Mouse (Mus musculus) 3T3-L1 (cell line): ENCODE measurements around the gene Hemgn.
A peak's percentile ranks its signal among the peaks of the same experiment; 100 is the strongest.

Experiments
- DNase-seq: peaks from one replicate; pipeline ENCODE4 v3.0.0-alpha.2; 2015; ENCODE audit warnings: low read depth, low spot score

The Hemgn gene

DNA sequence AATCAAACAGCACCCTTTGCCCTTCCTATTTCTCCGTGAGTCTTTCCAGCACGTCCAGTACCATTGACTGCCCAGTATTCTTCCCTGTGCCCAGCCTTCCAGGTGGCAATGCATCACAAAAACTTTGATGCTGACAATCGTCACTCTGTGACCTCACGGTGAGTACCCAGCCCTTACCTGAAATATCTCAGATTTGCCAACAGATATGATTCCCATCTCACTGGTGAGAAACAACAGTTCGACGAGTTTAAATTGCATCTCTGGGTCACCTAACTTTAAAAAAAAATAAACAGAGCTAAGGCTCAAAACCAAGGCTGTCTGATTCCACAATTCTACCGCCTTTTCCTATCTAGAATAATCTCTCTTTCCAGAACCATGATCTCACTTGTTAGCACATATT is at the start of gene Hemgn:
Hemgn (minus strand) TSS at position 101 of the 400 bp plus-strand sequence.
- DNase-seq, result no peak

DNA sequence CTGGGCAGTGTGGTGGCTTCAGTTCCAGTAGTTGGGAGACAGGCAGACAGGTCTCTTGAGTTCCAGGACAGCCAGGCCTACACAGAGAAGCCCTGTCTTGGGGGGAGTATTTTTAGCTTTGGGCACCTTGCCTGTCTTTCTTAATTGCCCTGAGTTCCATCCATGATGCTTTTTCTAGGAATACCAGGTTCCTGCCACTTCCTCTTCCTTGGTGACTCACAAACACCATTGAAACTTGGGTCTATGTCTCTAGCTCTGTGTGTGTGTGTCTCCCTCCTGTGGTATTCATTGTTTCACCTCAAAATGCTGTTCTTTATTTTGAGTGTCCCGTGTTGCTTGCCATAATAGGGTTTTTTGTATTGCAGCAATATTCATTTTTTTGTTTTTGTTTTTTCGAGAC is 45.1 kb upstream of the Hemgn start:
- DNase-seq, result peak; percentile 38

DNA sequence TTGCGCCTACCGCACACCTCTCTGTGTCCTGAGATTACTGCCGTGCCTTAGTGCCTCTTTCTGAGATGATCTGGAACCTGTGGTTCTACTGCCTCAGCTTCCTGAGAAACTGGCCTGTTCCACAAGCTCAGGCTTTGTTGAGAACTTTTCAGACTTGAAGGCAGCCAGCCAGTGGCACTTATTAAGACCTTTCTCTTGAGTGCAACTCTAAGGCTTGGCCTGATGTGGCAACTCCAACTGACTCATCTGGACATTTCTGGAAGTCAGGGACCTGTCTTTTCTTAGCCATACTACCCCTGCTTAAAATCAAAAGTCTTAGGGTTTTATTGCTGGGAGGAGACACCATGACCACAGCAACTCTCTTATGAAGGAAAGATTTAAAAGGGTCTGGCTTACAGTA is 43.9 kb upstream of the Hemgn start:
- peak; percentile 45 for DNase-seq

DNA sequence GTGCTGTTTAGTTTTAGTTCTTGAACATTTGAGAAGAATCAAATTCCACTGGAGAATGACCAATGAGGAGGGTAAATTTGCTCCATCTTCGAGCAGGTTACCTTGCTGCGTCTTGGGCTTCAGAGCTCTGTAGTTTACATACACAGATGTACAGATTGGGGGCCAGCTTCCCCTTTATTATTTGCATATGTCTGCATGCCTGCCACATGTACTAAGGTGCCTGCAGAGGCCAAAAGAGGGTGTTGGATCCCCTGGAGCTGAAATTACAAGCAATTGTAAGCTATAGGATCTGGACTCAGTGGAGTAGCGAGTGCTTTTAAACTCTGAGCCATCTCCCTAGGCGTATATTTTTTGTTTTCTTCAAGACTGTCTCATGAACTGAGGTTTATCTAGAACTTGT is 43.5 kb upstream of the Hemgn start:
- no peak for DNase-seq

DNA sequence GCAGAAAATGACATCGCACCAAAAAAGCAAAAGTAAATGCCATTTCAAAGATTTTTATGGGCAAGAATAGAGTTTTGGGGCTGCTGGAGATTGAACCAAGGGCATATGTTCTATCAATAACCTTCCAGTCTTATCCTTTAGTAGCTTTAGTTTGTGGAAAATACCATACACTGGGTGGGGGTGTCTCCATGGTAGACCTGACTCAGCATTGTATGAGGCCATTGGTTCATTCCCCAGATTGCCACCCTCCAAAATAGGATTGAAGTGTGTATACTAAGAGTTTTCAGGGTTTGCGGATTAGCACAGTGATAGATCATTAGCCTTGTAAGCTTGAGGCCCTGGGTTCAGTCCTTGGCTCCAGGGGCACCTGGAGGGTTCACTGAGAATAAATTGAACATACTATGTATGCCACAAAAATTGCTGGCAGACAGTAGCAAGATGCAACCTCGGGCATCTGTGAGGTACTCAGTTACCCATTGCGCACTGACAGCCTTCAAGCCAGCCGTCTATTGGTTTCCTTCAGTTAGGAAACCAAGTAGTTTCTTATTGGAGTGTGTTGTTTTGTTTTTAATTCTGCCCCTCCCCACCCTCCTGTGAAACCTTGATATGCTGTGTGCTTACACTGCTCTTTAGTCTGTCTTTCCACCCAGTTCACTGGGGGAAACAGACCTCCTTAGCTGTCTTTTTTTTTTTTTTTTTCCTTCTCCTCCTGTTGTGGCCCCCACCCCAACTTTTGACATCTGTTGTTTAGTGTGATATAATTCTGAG is 41.0 kb upstream of the Hemgn start:
- no peak for DNase-seq

DNA sequence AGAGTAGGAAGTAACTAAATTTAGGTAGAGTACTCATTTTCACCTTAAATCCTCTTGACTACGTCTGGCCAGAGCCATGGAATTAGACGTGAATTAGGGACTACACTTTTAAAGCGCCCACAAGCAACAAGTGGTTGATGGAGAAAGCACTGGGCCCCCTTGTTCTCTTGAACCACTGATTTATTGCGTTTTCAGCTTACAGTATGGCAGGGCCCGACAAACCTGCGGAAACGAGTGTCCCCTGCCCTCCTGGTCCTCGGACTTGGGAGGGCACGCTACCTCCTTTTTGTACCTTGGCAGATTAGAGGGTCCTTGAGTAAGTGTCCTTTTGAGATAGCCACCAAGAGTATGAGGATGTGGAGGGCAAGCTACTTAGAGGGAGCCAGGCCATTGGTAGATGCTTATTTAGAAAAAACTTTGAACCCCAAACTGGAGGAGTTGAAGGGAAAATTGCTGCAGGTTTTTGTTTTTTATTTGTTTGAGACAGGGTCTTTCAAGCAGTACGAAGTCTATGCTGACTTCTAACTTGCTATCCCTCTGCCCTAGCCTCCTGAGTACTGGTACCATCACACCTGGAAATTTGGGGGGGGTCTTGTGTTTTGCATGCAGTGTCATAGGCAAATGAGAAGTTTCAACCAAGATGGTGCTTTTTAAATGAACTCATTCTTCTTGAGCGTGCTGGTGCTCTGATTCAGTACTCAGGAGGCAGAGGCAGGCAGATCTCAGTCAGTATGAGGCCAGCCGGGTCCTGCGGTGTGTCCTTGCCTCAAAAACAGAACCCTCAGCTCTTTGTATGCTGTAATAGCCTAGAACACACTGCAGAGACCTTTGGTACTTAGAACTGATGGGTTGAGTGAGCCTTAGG is 39.8 kb upstream of the Hemgn start:
- no peak for DNase-seq

DNA sequence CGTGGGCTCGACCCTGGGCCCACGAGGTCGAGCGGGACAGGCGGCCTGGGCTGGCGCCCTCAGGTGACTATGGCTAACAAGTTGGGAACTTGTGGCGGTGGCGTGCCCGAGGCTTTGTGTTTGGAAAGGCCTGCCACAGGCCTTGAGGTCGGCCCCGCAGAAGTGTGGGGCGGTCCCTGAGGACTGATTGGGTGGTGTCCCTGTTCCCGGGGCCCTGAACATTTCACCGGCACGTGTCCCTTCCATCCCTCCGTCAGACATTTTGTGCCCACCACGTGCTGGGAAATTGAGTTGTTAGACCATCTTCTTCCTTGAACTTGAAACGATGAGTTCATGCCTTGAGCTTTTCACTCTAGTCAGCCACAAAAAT is 39.2 kb upstream of the Hemgn start:
- peak; percentile 76 for DNase-seq

DNA sequence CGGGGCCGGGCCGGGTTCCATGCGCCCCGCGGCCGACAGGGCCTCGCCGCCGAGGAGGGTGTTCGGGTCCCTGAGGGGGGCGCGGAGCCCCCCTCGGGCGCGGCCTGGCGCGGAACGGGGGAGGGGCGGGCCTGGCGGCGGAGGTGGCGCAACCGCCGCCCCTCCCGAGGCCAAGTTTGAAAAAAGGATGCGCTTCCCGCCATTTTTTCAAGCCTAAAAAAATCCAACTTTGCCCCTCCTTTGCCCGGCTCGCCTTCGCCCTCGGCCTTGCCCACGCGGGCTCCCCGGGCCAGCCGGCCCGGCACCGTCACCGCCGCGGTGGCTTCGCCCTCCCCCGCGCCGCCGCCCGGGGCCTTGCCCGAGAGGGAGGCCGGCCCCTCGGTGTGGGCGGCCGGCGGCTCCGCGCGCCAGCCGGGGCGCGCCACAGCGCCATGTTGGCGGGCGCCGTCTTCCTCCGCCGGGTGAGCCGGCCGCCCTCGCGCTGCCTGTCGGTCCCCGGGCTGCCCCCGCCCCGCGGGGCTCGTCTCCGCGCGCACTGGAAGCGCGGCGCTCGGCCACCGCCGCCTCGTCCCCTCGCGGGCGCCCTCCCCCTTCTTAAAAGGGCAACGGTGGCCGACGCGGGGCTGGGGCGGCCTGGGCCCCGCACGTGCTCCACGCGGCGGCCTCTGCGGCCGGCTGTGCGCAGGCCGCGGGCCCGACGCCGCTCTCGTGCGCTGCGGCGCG is 38.6 kb upstream of the Hemgn start:
- DNase-seq, result peak; percentile 54

DNA sequence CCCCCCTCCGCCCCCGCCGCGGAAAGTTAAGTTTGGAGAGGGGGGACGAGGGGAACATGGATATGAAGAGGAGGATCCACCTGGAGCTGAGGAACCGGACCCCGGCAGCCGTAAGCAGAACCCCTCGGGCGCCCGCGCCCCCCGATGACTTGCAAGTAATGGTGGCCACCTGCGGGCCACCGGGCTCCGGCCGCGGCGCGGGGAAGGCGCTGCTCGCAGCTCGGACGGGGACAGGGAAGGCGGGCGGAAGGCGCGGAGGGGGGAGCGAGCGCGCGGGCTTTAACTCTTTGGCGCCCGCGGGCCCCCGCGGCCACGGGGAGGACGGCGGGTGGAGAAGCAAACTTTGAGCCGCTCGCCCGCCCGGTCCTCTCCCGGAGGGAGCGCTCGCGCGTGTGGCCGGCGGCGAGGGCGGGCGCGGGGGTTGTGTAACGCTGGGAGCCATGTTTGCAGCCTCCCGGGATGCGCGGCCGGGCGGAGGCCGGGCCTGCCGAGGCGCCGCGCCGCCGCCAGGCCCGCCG is 38.0 kb upstream of the Hemgn start:
- DNase-seq, result no peak

DNA sequence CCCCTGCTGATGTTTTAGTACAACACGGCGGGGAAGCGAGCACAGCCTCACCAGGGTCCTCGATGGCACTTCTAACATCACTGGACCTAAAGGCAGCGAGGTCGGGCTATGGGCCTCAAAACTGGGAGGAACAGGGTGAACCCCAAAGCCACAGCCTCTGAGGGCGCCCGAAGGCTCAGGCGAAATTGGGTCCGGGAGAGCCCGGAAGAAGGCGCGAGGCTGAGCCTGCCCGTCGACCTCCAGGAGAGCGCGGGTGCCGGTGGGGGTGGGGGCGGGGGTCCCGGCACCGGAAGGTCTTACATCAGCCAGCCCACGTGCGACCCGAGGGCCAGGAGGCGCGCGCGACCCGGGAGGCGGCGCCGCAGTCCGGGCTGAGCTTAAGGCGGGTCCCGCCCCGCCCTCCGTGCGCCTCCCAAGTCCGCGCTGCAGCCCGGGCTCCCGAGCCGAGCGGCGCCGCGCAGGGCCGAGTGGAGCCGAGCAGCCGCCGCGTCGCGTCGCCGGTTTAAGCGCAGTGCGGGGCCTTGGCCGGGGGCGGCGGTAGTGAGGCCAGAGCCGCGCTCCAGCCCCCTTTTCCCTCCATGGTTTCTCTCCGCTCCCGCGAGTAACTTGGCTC is 37.3 kb upstream of the Hemgn start, which contains the start of gene Anp32b:
Anp32b (plus strand) TSS at position 384 of the 613 bp plus-strand sequence.
- peak; percentile 78 for DNase-seq

DNA sequence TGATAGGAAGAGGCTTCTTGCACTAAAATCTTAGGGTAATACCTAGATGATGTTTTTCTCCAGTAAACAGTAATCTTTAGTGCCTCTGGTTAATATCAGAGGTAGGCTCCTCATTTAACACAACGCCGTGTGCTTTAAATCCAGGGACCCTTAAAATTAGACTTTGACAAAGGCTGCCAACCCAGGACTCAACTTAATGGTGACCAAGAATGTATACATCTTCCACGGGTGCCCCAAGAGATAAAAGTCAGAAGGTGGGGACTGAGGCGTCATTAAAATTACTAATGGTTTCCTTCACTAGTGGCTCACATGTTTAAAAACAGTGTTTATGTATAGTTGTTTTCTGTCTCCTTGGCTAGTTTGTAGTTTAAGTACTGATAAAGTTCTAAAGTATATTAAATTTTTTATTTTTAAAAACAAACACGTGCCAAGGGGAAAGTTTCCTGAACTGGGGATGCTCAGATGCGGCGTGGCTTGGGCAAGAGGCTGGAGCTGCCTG is 36.8 kb upstream of the Hemgn start:
- no peak for DNase-seq

DNA sequence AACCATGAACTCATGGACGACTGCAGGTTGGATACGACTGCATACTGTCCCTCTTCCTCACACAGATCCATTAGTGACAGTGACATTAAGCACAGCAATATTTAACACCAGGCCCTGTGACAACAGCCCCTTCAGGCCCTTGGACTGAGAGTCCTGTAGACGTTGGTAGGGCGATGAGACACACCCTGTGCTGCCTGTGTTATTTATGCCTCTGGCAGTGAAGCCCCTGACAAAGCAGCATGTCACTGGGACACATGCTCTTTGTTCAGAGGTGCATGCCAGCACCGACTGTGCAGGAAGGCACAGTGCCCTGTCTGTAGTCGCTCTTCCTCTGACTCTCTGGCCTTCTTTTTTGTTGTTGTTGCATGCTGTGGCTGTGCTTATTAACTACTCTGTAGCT is 35.6 kb upstream of the Hemgn start:
- no peak for DNase-seq

DNA sequence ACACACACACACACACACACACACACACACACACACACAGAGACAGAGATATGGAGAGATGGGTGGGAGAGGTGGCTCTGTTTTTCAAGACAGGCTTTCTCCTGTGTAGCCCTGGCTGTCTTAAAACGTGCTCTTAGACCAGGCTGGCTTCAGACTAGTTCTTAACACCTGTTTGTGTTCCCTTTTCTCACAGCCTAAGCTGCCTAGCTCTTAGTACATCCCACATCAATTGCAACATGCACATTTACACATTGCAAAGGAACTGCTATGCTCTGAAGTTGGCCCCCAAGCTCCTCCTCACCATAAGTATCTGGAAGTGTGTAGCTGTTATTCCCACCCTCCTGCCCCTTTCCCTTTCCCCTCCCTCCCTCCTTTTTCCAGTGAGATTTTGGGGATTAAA is 34.2 kb upstream of the Hemgn start:
- no peak for DNase-seq

DNA sequence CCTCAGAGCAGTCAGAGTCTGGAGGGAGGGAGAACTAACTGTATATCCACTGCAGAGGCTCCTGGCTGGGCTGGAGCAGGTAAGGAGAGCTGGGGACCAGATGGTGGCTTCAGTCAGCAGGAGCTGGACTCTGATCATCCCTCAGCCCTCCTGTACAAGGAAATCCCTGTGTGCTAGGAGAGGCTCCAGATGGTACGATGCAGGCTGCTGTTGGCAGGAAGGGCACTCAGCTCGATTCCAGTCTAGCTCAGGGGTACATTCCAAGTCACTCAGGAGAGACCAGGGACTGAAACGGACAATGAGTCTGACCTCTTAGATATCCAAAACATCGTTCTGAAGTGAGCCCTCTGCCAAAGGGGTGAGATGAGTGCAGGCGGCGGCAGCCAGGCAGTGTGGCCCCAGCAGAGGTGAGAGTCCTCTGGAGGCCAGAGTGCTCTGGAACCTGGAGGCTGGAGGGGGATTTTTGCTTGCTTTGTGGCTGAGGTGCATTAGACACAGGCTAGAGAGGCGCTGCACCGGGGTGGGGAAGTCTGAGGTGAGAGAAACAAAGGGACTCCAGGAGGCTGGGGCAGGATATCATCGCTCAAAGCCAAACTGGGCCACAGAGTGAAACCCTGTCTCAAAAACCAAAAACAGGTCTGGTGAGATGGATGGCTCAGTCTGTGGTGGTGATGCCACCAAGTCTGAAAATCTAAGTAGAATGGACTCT is 32.1 kb upstream of the Hemgn start:
- no peak for DNase-seq

DNA sequence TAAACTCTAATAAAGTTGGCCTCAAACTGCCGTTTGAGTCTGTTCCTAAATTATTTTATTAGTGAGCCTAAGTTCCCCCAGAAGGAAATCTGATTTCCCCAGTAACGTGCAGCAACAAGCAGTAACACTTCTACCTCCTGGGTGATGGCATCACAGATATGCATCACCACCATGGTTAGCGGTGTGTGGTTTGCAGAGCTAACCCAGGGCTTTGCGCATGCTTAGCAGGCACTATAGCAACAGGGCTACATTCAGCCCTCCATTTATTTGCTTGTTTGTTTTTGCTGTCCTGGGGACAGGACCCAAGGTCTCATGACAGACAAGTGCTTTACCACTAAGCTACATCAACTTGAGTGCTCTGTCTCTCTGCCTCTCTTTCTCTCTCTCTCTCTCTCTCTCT is 29.2 kb upstream of the Hemgn start:
- DNase-seq, result no peak

DNA sequence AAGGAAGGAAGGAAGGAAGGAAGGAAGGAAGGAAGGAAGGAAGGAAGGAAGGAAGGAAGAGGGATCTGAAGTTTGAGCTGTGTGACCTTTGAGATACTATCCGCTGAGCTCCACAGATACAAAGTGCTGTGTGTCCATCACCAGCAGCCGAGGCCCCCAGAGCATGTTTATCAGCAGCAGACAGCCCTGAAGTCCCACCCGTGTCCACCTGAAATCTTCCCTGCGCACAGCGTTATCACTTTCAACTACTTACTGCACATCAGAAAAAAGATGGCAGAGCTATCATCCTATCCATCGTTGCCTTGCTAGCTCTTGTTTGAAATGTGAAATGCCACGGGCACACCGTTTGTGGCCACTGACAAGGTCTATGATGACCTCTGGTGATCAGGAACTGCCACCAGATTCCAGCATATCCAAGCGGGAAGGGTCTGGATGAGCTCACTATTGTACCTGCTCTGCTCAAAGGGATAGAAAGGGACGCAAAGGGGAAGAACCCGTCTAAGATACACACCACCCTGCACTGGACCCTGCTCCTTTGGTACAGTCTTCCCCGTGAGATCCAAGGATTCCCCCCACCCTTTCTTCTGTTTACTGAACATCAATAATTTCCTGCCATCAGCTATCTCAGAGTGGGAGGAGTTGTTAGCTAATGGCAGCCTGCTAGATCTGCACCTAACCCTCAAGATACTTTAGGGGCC is 19.2 kb upstream of the Hemgn start:
- no peak for DNase-seq

DNA sequence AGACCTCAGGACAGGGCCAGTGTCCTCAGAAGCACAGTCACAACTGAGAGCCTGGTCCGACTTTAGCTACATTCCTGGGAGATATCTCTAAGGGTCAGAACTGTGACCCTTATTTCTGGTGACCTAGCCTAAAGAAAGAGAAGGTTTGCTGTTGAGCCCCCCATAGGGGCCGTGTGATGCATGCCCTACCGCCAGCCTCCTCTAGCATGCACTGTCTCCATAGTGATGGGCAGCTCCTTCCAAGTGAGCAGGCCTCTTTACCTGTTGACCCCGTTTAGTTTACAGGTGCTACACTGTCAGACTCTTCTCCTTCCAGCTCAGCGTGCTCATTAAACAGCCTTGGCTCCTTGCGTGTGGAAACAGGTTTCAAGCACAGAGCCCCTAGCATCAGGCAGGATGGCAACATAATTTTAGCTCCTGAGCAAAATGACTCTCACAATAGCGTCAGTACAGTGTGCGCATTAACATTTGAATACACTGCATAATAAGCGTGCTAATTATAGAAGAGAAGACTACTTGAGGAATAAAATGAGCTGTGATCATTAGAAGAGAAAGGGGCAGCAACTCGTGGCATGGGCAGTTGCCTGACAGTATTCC is 15.7 kb upstream of the Hemgn start:
- no peak for DNase-seq

DNA sequence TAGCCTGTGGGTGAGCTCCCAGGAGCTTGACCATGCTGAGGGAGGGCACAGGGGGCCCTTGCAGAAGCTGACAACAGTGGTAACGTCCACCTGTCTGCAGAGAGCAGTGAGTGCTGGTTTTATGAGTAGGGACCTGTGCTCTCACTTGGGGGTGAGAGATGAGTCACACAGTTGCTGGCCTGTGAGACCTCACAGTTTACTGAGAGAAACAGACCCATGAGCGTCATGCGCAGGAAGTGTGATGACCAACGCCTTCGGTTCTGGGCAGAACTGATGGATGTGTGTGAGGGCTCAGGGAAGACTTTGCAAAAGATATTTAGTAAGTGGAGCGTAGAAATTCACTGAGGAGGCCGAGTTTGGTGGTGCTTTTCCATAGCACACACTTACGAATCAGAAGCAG is 9.3 kb upstream of the Hemgn start:
- DNase-seq, result no peak

DNA sequence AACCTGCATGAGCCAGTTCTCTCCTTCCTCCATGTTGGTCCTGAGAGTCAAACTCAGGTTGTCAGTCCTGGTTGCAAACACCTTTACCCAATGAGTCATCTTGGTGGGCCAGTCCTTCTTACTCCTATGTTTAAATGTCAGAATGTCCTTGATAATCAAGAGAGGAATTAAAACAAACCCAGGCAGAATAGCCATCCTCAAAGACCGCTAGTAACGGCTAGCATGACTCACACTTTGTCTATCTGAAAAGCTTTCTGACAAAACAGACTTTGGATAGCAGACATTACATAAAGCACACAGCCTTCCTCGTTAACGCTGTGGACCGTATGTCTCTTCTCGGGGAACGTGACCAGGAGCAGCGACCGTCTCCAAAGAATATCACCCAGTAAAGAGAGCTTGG is 5.5 kb upstream of the Hemgn start:
- no peak for DNase-seq

DNA sequence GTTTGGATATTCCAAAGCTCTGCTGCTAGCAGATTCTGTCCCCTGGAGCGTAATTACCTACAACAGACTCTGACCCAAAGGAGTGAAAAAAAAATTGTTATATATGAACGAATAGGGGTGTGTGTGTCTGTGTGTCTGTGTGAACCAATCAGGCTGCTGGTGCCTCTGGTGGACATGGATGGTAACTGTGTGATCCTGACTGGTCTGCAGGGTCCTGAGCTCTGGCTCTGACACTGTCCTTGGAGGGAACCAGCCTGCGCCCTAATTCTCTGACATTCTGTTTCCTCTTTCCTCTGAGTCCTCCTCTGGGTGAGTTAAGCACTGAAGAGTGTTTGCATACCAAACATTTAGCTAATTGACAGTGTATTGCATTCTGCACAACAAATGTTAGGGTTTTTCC is 4.2 kb upstream of the Hemgn start:
- DNase-seq, result peak; percentile 15
